Mouse (Mus musculus) cortical plate, adult 2 months (tissue): ENCODE measurements around the gene Akip1.

Experiments
- CTCF ChIP-seq: fragments of 200-500 bp; IDR thresholded peaks from 2 replicates; pipeline ENCODE4 v1.5.1; 2011; ENCODE audit warnings: mild to moderate bottlenecking, control low read depth, low read length; ENCODE audit not compliant: insufficient read depth; ENCODE audit errors: extremely low read depth
- POLR2A ChIP-seq: fragments of 200-500 bp; IDR thresholded peaks from 2 replicates; pipeline ENCODE4 v1.6.1; 2011; ENCODE audit warnings: mild to moderate bottlenecking, low read length, control low read depth; ENCODE audit not compliant: insufficient read depth; ENCODE audit errors: extremely low read depth

DNA sequence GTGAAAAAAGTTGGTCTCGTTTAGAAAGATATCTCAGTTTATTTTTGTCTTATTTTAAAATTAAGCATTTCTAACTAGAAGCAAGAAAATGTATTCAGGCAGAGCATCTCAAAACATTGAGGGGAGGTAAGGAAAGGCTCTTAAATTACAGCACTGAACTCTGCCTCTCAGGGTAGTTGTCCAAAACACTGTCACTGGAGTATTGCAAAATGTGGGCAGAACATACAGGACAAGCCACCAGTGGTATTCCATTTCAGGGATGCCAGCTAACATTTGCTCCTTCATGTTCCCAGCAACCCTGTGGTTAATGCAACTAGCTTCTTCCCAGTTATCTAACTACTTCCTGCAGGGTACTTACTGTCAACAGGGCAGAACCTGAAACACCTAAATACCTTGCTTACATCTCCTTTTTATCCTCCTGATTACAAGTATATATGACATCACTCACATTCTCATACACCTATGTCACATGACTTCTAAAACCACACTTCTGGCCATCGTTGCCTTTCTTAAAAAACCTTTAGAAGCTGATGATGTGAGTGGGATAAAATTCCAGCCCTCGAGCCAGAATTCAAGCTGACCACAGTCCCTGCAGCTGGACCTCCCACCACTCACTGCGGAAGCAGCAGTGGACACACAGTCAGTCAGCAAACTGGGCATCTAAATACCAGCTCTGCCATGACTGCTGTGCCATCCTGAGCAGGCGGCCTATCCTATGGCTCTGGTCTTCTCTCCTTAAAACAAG lies 33.9 kb upstream of the Akip1 start:
- TF ChIP-seq CTCF (no peak), POLR2A (no peak)
